Mouse (Mus musculus) right cerebral cortex, adult 18-20 months (tissue): ENCODE measurements around the gene Ccdc24.

Experiments
- DNase-seq: peaks from one replicate; pipeline ENCODE4 v3.0.0; 2022; ENCODE audit warnings: mixed read lengths

The Ccdc24 gene

GRCm38 (mm10) chr4:117890031-117890430 is 17.7 kb upstream of the Ccdc24 start:
- no peak for DNase-seq

GRCm38 (mm10) chr4:117889471-117889870 is 17.1 kb upstream of the Ccdc24 start:
- DNase-seq = no peak

GRCm38 (mm10) chr4:117887920-117888319 is 15.6 kb upstream of the Ccdc24 start:
- no peak for DNase-seq

GRCm38 (mm10) chr4:117887133-117887532 is 14.8 kb upstream of the Ccdc24 start, which contains the start of gene Atp6v0b:
Gene Atp6v0b, minus strand, starts transcription at chr4:117887333.
- DNase-seq = peak; percentile 97

GRCm38 (mm10) chr4:117886644-117887043 is 14.3 kb upstream of the Ccdc24 start:
- no peak for DNase-seq

GRCm38 (mm10) chr4:117885994-117886393 is 13.6 kb upstream of the Ccdc24 start:
- DNase-seq = peak; percentile 40

GRCm38 (mm10) chr4:117885093-117885492 is 12.7 kb upstream of the Ccdc24 start:
- DNase-seq = no peak

GRCm38 (mm10) chr4:117884146-117884545 is 11.8 kb upstream of the Ccdc24 start:
- no peak for DNase-seq

GRCm38 (mm10) chr4:117882701-117883691 is 10.6 kb upstream of the Ccdc24 start, which contains the start of gene B4galt2:
Gene B4galt2, minus strand, starts transcription at chr4:117883487.
- DNase-seq = peak; percentile 70

- peak; percentile 44 for DNase-seq
Measured at GRCm38 (mm10) chr4:117878703-117879102, 6.3 kb upstream of the Ccdc24 start.

GRCm38 (mm10) chr4:117878301-117878700 is 5.9 kb upstream of the Ccdc24 start:
- DNase-seq = no peak

- no peak for DNase-seq
Measured at GRCm38 (mm10) chr4:117873615-117874014, 1.3 kb upstream of the Ccdc24 start.

- no peak for DNase-seq
Measured at GRCm38 (mm10) chr4:117871787-117872186, 570 bp downstream of the Ccdc24 start.

GRCm38 (mm10) chr4:117870437-117870836 is 1.9 kb downstream of the Ccdc24 start:
- DNase-seq = no peak

- no peak for DNase-seq
Measured at GRCm38 (mm10) chr4:117869317-117869716, 3.0 kb downstream of the Ccdc24 start.

GRCm38 (mm10) chr4:117867823-117868222 is 4.5 kb downstream of the Ccdc24 start:
- no peak for DNase-seq

- DNase-seq = no peak
Measured at GRCm38 (mm10) chr4:117867000-117867399, 5.4 kb downstream of the Ccdc24 start.

- no peak for DNase-seq
Measured at GRCm38 (mm10) chr4:117866083-117866482, 6.3 kb downstream of the Ccdc24 start.

GRCm38 (mm10) chr4:117862823-117863222 is 9.5 kb downstream of the Ccdc24 start:
- DNase-seq = peak; percentile 72

GRCm38 (mm10) chr4:117860570-117860969 is 11.8 kb downstream of the Ccdc24 start:
- no peak for DNase-seq

- peak; percentile 61 for DNase-seq
Measured at GRCm38 (mm10) chr4:117858794-117859193, 13.6 kb downstream of the Ccdc24 start.

GRCm38 (mm10) chr4:117855146-117855545 is 17.2 kb downstream of the Ccdc24 start:
- DNase-seq = peak; percentile 54

GRCm38 (mm10) chr4:117852152-117852868 is 20.0 kb downstream of the Ccdc24 start:
- no peak for DNase-seq

- DNase-seq = no peak
Measured at GRCm38 (mm10) chr4:117850871-117851270, 21.5 kb downstream of the Ccdc24 start.
